ENCODE assay signal across 9 mouse cellular contexts in the genomic region with DNA sequence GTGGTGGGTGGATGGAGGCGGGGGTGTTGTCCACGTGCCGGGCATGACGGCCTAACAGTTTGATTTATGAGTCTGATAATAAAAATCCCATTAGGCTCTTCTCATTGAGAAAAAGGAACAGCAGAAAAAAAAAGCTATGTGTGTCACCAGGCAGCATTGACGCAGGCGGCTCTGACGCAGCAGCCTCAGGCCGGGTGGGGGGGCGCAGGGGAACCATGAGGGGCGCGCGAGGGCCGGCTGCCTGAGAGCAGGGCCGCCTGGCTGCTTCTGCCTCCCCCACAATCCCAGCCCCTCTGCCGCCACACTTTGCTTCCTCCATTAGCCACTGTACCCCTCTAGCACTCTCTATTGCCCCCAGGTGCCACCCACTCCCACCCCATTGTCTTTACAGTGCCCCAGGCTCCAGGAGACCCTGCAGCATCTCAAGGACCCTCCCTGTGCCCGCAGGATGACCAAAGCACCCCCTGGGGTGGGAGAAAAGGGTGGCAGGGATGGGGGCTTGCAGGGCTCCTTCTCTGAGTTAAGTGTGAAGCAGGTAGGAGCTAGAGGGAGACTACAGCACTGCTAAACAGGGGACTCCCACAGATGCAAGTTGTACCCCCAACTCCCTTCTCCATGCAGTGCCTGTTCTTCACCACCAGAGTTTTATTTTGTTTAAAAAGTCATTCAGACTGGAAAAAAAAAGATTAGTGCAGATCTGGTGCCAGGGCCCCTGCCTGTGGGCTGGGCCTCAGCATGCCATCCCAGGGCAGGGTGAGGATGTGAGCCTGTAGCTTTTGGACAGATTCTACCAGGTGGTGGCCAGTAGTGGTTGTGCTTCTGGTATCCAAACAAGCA. TPM values are rescaled to one million over a fixed set of nuclear protein-coding genes. Genes with fewer than 3 reads are reported as not detected.
DNase-seq lines count a peak whose midpoint lies in the region; ATAC-seq and TF ChIP-seq lines count a peak whose summit lies in the region.
"Had no signal": no experiment of that assay in that cellular context is flagged by ENCODE, and none has a peak within 500 bp of the region (broad histone marks: within the 10 kb centered on the region; RNA-seq: fewer than 3 reads in every experiment).

No protein-coding gene starts in this region.

- no peaks in the 10 kb centered on the region for H3K9me3 ChIP-seq in hindbrain, embryonic 15.5 days
- no peaks in the 10 kb centered on the region for H3K9me3 ChIP-seq in midbrain, embryonic 14.5 days (ENCODE audit: control insufficient read depth, low read length)
- no peaks in the 10 kb centered on the region for H3K9me3 ChIP-seq in stomach, embryonic 16.5 days (replicated peaks; ENCODE audit: control insufficient read depth, low read length)

- peaks cover 10% of the 10 kb centered on the region for H3K4me1 ChIP-seq in cortical plate, adult 2 months (ENCODE audit: control insufficient read depth, insufficient read depth, low read length)
- peaks cover 41% of the 10 kb centered on the region for H3K4me1 ChIP-seq in hindbrain, embryonic 15.5 days (replicated peaks)
- peaks cover 26% of the 10 kb centered on the region for H3K4me1 ChIP-seq in midbrain, embryonic 14.5 days (ENCODE audit: control insufficient read depth, insufficient read depth, low read length)
- H3K4me1 ChIP-seq in stomach, embryonic 16.5 days (ENCODE audit: control insufficient read depth, insufficient read depth, low read length) = peaks cover 17% of the 10 kb centered on the region

- peak; percentile 94 for DNase-seq in adrenal gland, postnatal 10 days
- peak; percentile 78 for DNase-seq in gastrocnemius, postnatal 14 days
- DNase-seq in layer of hippocampus, postnatal 36 days = peak; percentile 64 to 71
- peak; percentile 96 for DNase-seq in midbrain, embryonic 14.5 days

- peaks cover 5% of the 10 kb centered on the region; the same call in 1 of the 2 replicates for H3K27me3 ChIP-seq in hindbrain, embryonic 15.5 days
- H3K27me3 ChIP-seq in midbrain, embryonic 14.5 days (ENCODE audit: control insufficient read depth, insufficient read depth, low read length) = no peaks in the 10 kb centered on the region
- H3K27me3 ChIP-seq in stomach, embryonic 16.5 days (ENCODE audit: control insufficient read depth, insufficient read depth, low read length) = peaks cover 5% of the 10 kb centered on the region; the same call in 1 of the 2 replicates

- no peaks in the 10 kb centered on the region for H3K36me3 ChIP-seq in hindbrain, embryonic 15.5 days
- no peaks in the 10 kb centered on the region for H3K36me3 ChIP-seq in midbrain, embryonic 14.5 days (ENCODE audit: control insufficient read depth, insufficient read depth, low read length)
- H3K36me3 ChIP-seq in stomach, embryonic 16.5 days (ENCODE audit: control insufficient read depth, insufficient read depth, low read length) = no peaks in the 10 kb centered on the region

- WGBS in hindbrain, embryonic 15.5 days = 2% methylated on average over 16 of the region's 16 CpGs
- 2% methylated on average over 16 of the region's 16 CpGs for WGBS in midbrain, embryonic 14.5 days
- under 1% methylated on average over 16 of the region's 16 CpGs for WGBS in stomach, embryonic 16.5 days

- peak; percentile 87 for ATAC-seq in hindbrain, embryonic 15.5 days (ENCODE audit: low FRiP score, low read depth)
- ATAC-seq in midbrain, embryonic 14.5 days (ENCODE audit: low FRiP score, low TSS enrichment) = peak; percentile 90
- peak; percentile 89 for ATAC-seq in stomach, embryonic 16.5 days (ENCODE audit: insufficient read depth, low FRiP score)
- no peak for ATAC-seq in monocyte, adult 5-6 weeks (replicated peaks; ENCODE audit: insufficient number of reproducible peaks, low FRiP score, low TSS enrichment, poor library complexity, severe bottlenecking)

- 0 out of 2 replicates have a peak overlapping the region, but pooled peaks have one; percentile 39 for H3K9ac ChIP-seq in hindbrain, embryonic 15.5 days
- peak overlapping the region; percentile 45 for H3K9ac ChIP-seq in midbrain, embryonic 14.5 days (replicated peaks; ENCODE audit: low read length)
- H3K9ac ChIP-seq in stomach, embryonic 16.5 days (ENCODE audit: low read length) = peak overlapping the region; percentile 63

- no peak overlapping the region for H3K4me3 ChIP-seq in cortical plate, adult 2 months (ENCODE audit: insufficient read depth, low read length)
- H3K4me3 ChIP-seq in hindbrain, embryonic 15.5 days = peak overlapping the region; percentile 33
- peak overlapping the region; percentile 32 for H3K4me3 ChIP-seq in midbrain, embryonic 14.5 days (replicated peaks; ENCODE audit: low read depth, low read length)
- 0 out of 2 replicates have a peak overlapping the region, but pooled peaks have one; percentile 16 for H3K4me3 ChIP-seq in stomach, embryonic 16.5 days (replicated peaks; ENCODE audit: low read length)

- peak overlapping the region; percentile 79 for H3K27ac ChIP-seq in cortical plate, adult 2 months (ENCODE audit: insufficient read depth, low read length)
- peak overlapping the region; percentile 78 for H3K27ac ChIP-seq in hindbrain, embryonic 15.5 days (replicated peaks)
- H3K27ac ChIP-seq in midbrain, embryonic 14.5 days (replicated peaks; ENCODE audit: low read depth, low read length) = peak overlapping the region; percentile 81
- H3K27ac ChIP-seq in stomach, embryonic 16.5 days (ENCODE audit: low read length) = no peak overlapping the region

- TF ChIP-seq POLR2A in cortical plate, adult 2 months (IDR thresholded peaks at IDR 0.05; ENCODE audit: extremely low read depth, insufficient read depth, low read length) = no peak

- intact Hi-C loops in gastrocnemius, postnatal 14 days (cut with DNase I; ENCODE audit: low total_unique reads) = no loop called here

- peak overlapping the region; percentile 56 for H3K4me2 ChIP-seq in hindbrain, embryonic 15.5 days
- peak overlapping the region; percentile 58 for H3K4me2 ChIP-seq in midbrain, embryonic 14.5 days (ENCODE audit: low read length)
- H3K4me2 ChIP-seq in stomach, embryonic 16.5 days (ENCODE audit: low read depth, low read length) = peak overlapping the region; percentile 40

- 0 out of 2 replicates have a peak, but pooled peaks have one; percentile 5 for TF ChIP-seq CTCF in cortical plate, adult 2 months (IDR thresholded peaks at IDR 0.05; ENCODE audit: extremely low read depth, insufficient read depth, low read length)

RNA-seq across cellular contexts. Expression of a gene that starts 16.6 kb away (rescaled TPM):
- total RNA-seq in adrenal gland, postnatal 10 days (2021) = 10 to 100 TPM; 12.4 to 20.0 TPM
- polyA plus RNA-seq in cortical plate, adult 2 months (2012; rRNA removed) = 24.0 and 71.9 TPM in 2 replicates
- 1 to 10 TPM; 5.2 to 6.5 TPM for total RNA-seq in gastrocnemius, postnatal 14 days (2021)
- 12.8 and 13.0 TPM in 2 replicates for polyA plus RNA-seq in hindbrain, embryonic 15.5 days (2015; fragmentation: Nextera tagmentation; extraction: Ambion mirVana)
- total RNA-seq in layer of hippocampus, postnatal 36 days (2021) = 10 to 100 TPM; 61.6 to 68.7 TPM
- polyA plus RNA-seq in midbrain, embryonic 14.5 days (2014; fragmentation: Nextera tagmentation; extraction: Ambion mirVana) = 14.1 and 15.2 TPM in 2 replicates
- polyA plus RNA-seq in stomach, embryonic 16.5 days (2015; fragmentation: Nextera tagmentation; extraction: Ambion mirVana) = 1.1 and 1.2 TPM in 2 replicates
- total RNA-seq in monocyte, adult 5-6 weeks (2017) = 0.29 TPM in 1 of 3 replicates, not detected in the others

RNA-seq across cellular contexts. Expression of a gene that starts 58.2 kb away (rescaled TPM):
- total RNA-seq in adrenal gland, postnatal 10 days (2021) = not detected
- not detected in 2 replicates for polyA plus RNA-seq in cortical plate, adult 2 months (2012; rRNA removed)
- not detected for total RNA-seq in gastrocnemius, postnatal 14 days (2021)
- not detected in 2 replicates for polyA plus RNA-seq in hindbrain, embryonic 15.5 days (2015; fragmentation: Nextera tagmentation; extraction: Ambion mirVana)
- not detected for total RNA-seq in layer of hippocampus, postnatal 36 days (2021)
- not detected in 2 replicates for polyA plus RNA-seq in midbrain, embryonic 14.5 days (2014; fragmentation: Nextera tagmentation; extraction: Ambion mirVana)
- not detected in 2 replicates for polyA plus RNA-seq in stomach, embryonic 16.5 days (2015; fragmentation: Nextera tagmentation; extraction: Ambion mirVana)
- not detected in 3 replicates for total RNA-seq in monocyte, adult 5-6 weeks (2017)
- polyA plus RNA-seq: small intestine, adult 2 months had no signal
